Mouse (Mus musculus): ENCODE results near the gene Gramd1b.

Gramd1b gene

GRCm38 (mm10) chr9:40458559-40459303 lies 72.5 kb downstream of the Gramd1b start:
- DNase-seq (ENCODE audit: low read depth, low spot score), result no peak

GRCm38 (mm10) chr9:40457448-40457847 lies 73.7 kb downstream of the Gramd1b start:
- DNase-seq (ENCODE audit: low read depth, low spot score), result no peak

- DNase-seq (ENCODE audit: low read depth, low spot score), result peak; percentile 72
Observed at GRCm38 (mm10) chr9:40456191-40456590, 75.0 kb downstream of the Gramd1b start.

DNA sequence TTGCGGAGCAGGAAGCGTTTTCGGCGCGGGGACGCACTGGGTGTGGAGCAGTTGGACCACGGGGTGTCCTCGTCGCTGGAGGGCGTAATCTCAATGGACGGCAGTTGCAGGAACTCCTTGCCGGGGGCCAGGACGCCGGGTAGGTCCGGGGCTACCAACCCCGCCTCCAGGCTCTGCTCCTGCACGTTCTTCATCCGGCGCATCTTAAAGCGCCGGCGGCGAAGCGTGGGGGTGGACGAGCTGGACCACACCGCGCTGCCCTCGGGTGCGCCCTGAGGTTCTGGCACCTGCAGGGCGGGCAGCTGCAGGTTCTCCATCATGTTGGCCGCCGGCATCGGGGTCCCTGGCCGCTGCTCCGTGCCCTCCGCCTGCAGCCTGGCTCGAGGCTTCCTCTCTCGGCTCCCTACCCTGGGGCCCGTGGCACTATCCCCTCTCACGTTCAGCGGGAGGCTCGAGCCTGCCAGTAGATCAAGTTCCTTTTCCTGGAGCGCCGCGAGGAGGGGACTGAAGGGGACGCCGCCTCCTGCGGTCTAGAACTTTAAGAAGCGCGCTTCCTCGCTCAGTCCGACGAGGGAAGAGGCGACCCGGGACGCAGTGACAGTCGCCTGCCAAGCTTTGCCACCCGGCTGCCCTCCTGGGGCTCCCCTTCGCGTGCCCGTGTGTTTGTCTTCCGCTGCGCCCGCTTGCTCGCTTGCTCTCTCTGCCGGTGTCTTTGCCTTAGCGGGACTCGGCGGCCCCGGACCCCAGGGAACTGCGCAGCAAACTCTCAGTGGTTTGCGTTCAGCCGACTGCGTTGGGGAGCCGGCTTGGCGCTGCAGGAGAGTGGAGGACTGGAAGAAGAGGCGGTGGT lies 75.6 kb downstream of the Gramd1b start:
- peak; percentile 40 for DNase-seq (ENCODE audit: low read depth, low spot score)

- peak; percentile 52 for DNase-seq (ENCODE audit: low read depth, low spot score)
Observed at GRCm38 (mm10) chr9:40455020-40455335, 76.2 kb downstream of the Gramd1b start.

DNA sequence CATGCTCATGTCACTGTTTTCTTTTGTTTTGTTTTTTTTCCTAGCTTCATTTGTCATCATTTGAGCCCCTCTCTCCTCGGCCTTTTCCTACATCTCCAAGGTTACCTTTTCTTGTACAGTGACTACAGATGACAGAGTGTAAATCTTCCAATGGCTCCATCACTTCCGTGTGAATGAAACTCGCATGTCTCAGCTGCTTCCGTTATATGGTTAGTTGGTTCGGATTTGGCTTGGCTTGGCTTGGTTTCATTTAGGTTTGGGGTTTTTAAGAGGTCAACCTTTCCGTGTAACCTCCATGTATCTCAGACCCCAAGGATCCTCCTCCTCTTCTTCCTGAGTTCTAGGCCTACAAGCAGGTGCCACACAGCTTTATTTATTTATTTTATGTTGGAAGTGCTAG lies 77.3 kb downstream of the Gramd1b start:
- no peak for DNase-seq (ENCODE audit: low read depth, low spot score)

GRCm38 (mm10) chr9:40452208-40452607 lies 79.0 kb downstream of the Gramd1b start:
- peak; percentile 16 for DNase-seq (ENCODE audit: low read depth, low spot score)

- DNase-seq (ENCODE audit: low read depth, low spot score), result no peak
Observed at GRCm38 (mm10) chr9:40450776-40451175, 80.4 kb downstream of the Gramd1b start.

- DNase-seq (ENCODE audit: low read depth, low spot score), result no peak
Observed at GRCm38 (mm10) chr9:40450417-40450714, 80.8 kb downstream of the Gramd1b start.

GRCm38 (mm10) chr9:40449610-40450416 lies 81.4 kb downstream of the Gramd1b start:
- DNase-seq (ENCODE audit: low read depth, low spot score), result no peak

- DNase-seq (ENCODE audit: low read depth, low spot score), result no peak
Observed at GRCm38 (mm10) chr9:40448646-40449243, 82.4 kb downstream of the Gramd1b start.

- DNase-seq (ENCODE audit: low read depth, low spot score), result no peak
Observed at GRCm38 (mm10) chr9:40447265-40447664, 83.9 kb downstream of the Gramd1b start.

DNA sequence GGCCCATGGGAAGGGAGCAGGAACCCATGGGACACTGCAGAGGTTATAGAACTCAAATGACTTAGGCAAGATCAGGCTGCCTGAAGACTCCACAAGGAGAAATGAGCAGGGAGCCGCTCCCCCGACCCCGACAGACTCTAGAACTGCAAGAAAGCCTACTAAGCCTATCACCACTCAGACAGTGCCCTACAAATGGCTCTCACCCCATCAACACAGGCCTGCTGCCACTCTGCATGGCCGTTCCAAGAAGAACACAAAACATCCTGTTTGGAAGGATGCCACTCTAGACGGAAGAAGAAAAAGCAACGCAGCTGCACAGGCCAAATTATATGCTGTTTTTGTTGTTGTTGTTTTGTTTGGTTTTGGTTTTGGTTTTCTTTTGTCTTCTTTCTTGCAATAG lies 86.2 kb downstream of the Gramd1b start:
- DNase-seq (ENCODE audit: low read depth, low spot score), result no peak

DNA sequence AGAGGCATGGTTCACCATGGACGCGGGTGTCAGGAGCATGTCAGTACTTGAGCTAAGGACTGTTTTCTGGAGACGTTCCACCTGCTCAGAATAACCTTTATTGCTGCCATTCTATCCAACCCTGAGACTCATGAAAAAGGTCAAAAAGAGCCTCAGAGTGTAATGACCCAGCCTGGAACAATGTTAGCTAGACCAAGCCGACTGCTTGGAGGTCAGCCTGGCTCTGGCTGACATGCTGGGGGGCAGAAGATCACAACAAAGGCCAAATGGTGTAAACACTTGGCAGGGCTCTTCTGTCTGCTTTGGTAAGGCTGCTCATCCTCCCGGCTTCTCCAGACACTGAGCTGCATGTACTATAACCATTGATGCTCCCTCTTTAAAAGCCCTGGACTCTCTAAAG lies 88.4 kb downstream of the Gramd1b start:
- no peak for DNase-seq (ENCODE audit: low read depth, low spot score)

DNA sequence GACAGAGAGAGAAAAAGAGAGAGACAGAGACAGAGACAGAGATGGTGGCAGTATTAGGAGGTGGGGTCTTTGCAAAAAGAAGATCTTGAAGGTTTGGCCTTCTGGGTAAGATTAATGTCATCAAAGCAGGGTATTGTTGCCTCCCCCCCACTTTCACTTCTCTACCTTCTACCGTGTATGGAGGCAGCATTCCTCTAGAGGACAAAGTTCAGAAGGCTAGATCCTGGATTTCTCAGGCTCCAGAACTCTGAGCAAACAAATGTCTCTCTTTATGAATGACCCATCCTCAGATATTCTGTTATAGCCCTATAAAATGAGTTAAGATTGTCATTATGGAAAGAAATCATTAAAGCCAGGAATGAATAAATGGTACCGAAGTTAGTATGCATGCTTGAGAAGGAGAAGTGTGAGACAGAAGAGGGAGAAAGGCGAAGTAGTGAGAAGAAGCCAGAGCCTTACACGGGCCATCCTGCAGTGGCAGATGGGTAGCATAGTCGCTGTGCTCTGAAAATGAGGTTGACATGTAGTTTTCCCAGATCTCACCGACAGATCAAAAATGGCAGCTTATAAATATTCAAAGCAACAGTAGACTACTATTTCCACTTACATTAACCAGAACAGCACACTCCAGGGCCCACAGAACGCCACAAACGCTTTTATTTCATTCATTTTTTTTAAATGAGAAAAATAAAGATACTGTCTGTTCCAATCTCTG lies 91.1 kb downstream of the Gramd1b start:
- DNase-seq (ENCODE audit: low read depth, low spot score), result no peak

GRCm38 (mm10) chr9:40438731-40439526 lies 92.3 kb downstream of the Gramd1b start:
- DNase-seq (ENCODE audit: low read depth, low spot score), result peak; percentile 39

DNA sequence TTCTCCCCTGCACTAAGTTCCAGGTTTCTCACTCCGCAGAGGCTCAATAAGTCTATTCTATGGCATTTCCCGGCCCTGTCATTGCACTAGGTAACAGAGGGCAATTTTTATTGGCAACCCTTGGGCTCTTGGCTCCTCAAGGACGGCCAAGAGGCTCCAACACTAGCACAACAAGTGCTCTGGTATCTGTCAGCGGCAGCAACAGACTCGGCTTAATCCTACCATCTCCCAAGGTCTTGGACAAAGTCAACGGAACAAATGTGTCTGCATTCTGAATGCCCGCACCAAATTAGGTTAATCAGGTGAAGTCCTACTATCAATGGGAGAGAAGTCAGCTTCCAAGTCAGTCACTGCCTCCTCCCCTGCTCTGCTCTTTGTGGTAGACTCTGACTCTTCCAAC lies 93.3 kb downstream of the Gramd1b start:
- no peak for DNase-seq (ENCODE audit: low read depth, low spot score)

- no peak for DNase-seq (ENCODE audit: low read depth, low spot score)
Observed at GRCm38 (mm10) chr9:40433286-40433685, 97.9 kb downstream of the Gramd1b start.

DNA sequence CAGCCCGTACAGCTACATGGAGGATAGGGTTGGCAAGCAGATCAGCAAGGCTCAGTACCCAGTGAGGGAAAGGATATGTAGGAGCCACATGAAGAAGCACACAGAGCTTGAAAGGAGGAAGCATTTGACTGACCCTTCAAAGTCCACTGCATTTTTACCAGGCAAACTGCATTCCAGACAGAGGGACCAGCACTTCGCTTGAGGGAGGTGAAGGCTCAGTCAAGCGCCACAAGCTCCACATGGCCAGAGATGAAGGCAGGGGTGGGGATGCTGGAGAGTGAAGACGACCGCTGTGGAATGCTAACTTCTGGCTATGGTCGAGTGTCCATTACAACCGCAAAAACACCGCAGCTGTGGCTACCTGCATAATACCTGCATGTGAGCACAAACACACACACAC lies 100.2 kb downstream of the Gramd1b start:
- no peak for DNase-seq (ENCODE audit: low read depth, low spot score)

DNA sequence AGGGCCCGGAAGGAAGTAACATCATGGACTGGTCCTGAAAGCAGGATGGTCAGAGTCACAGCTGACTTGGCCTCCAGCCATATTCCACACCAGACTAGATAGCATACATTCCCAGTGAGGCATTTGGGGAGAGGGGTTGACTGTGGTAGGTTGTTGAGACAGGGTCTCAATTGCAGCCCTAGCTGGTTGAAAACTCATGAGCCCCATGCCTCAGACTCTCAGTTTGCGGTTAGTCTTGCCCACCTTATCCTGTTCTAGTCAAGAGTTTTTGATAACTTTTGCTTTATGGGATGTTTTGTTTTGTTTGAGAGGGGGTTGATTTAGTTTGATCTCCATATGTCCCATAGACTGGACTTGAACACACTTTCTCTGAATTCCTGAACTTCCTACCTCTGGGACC lies 103.5 kb downstream of the Gramd1b start:
- DNase-seq (ENCODE audit: low read depth, low spot score), result no peak
